Comparison of ENCODE assay signal across 22 mouse cellular contexts in the genomic region with DNA sequence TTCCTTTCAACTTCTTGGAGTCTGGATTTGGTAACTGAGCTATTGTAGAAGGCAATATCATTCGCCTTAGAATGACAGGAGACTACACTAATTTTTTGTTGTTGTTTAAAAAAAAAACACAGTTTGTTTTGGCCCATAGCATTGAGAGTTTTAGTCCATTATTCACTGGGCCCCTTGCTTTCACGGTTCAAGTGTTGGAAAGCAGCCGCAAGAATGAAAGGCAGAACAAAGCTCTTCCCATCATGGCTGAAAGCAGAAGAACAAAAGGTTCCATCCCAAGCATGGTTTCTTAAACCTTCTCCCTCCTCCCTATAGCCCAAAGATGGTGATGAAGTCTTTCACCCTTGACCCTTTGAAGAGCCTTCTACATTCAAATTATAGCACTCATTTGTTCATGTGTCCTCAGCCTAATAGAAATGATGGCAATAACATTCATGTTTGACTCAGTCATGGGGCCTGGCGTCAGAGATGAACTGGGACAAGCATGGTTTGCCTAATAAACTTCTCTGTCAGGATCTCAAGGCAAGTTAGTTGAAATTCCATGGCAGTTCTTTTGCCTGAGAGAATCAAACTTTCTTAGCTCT.
DNase-seq lines count a peak whose midpoint lies in the region; ATAC-seq lines count a peak whose summit lies in the region.
"Had no signal": no experiment of that assay in that cellular context is flagged by ENCODE, and none has a peak within 500 bp of the region (broad histone marks: within the 10 kb centered on the region; RNA-seq: fewer than 3 reads in every experiment).

No protein-coding gene starts in this region.

- 46% methylated on average over 4 of the region's 4 CpGs for WGBS in forebrain, embryonic 10.5 days
- 19% methylated on average over 4 of the region's 4 CpGs for WGBS in forebrain, embryonic 16.5 days
- WGBS in neural tube, embryonic 11.5 days = 48% methylated on average over 4 of the region's 4 CpGs
- WGBS in intestine, embryonic 15.5 days = 86% methylated on average over 4 of the region's 4 CpGs

- peak overlapping the region; percentile 52; the same call in 1 of the 2 replicates for H3K27ac ChIP-seq in forebrain, embryonic 10.5 days
- no peak overlapping the region for H3K27ac ChIP-seq in forebrain, embryonic 16.5 days (ENCODE audit: low read length)
- no peak overlapping the region for H3K27ac ChIP-seq in neural tube, embryonic 11.5 days (ENCODE audit: low read depth, low read length)
- no peak overlapping the region for H3K27ac ChIP-seq in intestine, embryonic 15.5 days
- H3K27ac ChIP-seq: embryonic facial prominence, embryonic 13.5 days; forebrain, embryonic 15.5 days; heart, adult 2 months; heart, embryonic 15.5 days; hindbrain, embryonic 14.5 days had no signal

- H3K27me3 ChIP-seq in forebrain, embryonic 10.5 days (ENCODE audit: poor library complexity, severe bottlenecking) = 0 out of 2 replicates have a peak, but pooled peaks cover 4% of the 10 kb centered on the region
- no peaks in the 10 kb centered on the region for H3K27me3 ChIP-seq in forebrain, embryonic 16.5 days (replicated peaks; ENCODE audit: control insufficient read depth, insufficient read depth, low read length)
- no peaks in the 10 kb centered on the region for H3K27me3 ChIP-seq in neural tube, embryonic 11.5 days (ENCODE audit: control insufficient read depth, insufficient read depth, low read length)
- H3K27me3 ChIP-seq in intestine, embryonic 15.5 days (replicated peaks) = no peaks in the 10 kb centered on the region
- H3K27me3 ChIP-seq: embryonic facial prominence, embryonic 13.5 days; forebrain, embryonic 15.5 days; heart, embryonic 15.5 days had no signal

- peaks cover 14% of the 10 kb centered on the region for H3K4me1 ChIP-seq in forebrain, embryonic 10.5 days
- no peaks in the 10 kb centered on the region for H3K4me1 ChIP-seq in forebrain, embryonic 16.5 days (replicated peaks; ENCODE audit: control insufficient read depth, insufficient read depth, low read length)
- no peaks in the 10 kb centered on the region for H3K4me1 ChIP-seq in neural tube, embryonic 11.5 days (ENCODE audit: control insufficient read depth, insufficient read depth, low read length)
- no peaks in the 10 kb centered on the region for H3K4me1 ChIP-seq in intestine, embryonic 15.5 days (replicated peaks)
- H3K4me1 ChIP-seq: embryonic facial prominence, embryonic 13.5 days; forebrain, embryonic 15.5 days; heart, embryonic 15.5 days had no signal

- H3K36me3 ChIP-seq in forebrain, embryonic 10.5 days (replicated peaks) = no peaks in the 10 kb centered on the region
- H3K36me3 ChIP-seq in forebrain, embryonic 16.5 days (ENCODE audit: control insufficient read depth, insufficient read depth) = no peaks in the 10 kb centered on the region
- no peaks in the 10 kb centered on the region for H3K36me3 ChIP-seq in neural tube, embryonic 11.5 days (ENCODE audit: control insufficient read depth, insufficient read depth, low read length)
- H3K36me3 ChIP-seq in intestine, embryonic 15.5 days = no peaks in the 10 kb centered on the region
- H3K36me3 ChIP-seq: embryonic facial prominence, embryonic 13.5 days; forebrain, embryonic 15.5 days; G1E; heart, embryonic 15.5 days had no signal

- DNase-seq in forebrain, embryonic 10.5 days (ENCODE audit: extremely low spot score, low spot score) = no peak
- DNase-seq in neural tube, embryonic 11.5 days (ENCODE audit: low spot score) = no peak
- DNase-seq in neural tube, embryonic 10.5 days (ENCODE audit: extremely low spot score, low spot score) = no peak
- peak; percentile 47 for DNase-seq in mesoderm, embryonic 11.5 days (ENCODE audit: low read depth, low spot score)
- no peak for DNase-seq in lung, adult 18-20 months
- DNase-seq: adrenal gland, postnatal 14 days; B cell, adult 2 months; cerebellum, adult 18-20 months; cerebellum, adult 9-11 months; cerebellum, postnatal 36 days; gastrocnemius, postnatal 10 days; heart, adult 2 months; heart, postnatal 14 days had no signal

- no peak overlapping the region for H3K4me3 ChIP-seq in forebrain, embryonic 10.5 days
- H3K4me3 ChIP-seq in forebrain, embryonic 16.5 days (replicated peaks; ENCODE audit: low read length) = no peak overlapping the region
- no peak overlapping the region for H3K4me3 ChIP-seq in neural tube, embryonic 11.5 days (ENCODE audit: low read depth, low read length)
- no peak overlapping the region for H3K4me3 ChIP-seq in intestine, embryonic 15.5 days (replicated peaks)
- H3K4me3 ChIP-seq: embryonic facial prominence, embryonic 13.5 days; forebrain, embryonic 15.5 days; heart, adult 2 months; heart, embryonic 15.5 days had no signal

- no peak for ATAC-seq in forebrain, embryonic 16.5 days
- ATAC-seq in neural tube, embryonic 11.5 days (ENCODE audit: insufficient read depth, low FRiP score, low TSS enrichment) = peak; percentile 45; the same call in 1 of the 2 replicates
- no peak for ATAC-seq in intestine, embryonic 15.5 days
- ATAC-seq: CD4-positive, CD25-positive, alpha-beta regulatory T cell, adult 4 months; forebrain, embryonic 15.5 days had no signal

- H3K4me2 ChIP-seq in forebrain, embryonic 16.5 days (ENCODE audit: low read length) = no peak overlapping the region
- H3K4me2 ChIP-seq in neural tube, embryonic 11.5 days (ENCODE audit: low read depth) = no peak overlapping the region
- H3K4me2 ChIP-seq in intestine, embryonic 15.5 days (replicated peaks) = no peak overlapping the region
- H3K4me2 ChIP-seq: embryonic facial prominence, embryonic 13.5 days; forebrain, embryonic 15.5 days; heart, embryonic 11.5 days; heart, embryonic 15.5 days; hindbrain, embryonic 14.5 days had no signal

- no peaks in the 10 kb centered on the region for H3K9me3 ChIP-seq in forebrain, embryonic 10.5 days
- no peaks in the 10 kb centered on the region for H3K9me3 ChIP-seq in forebrain, embryonic 16.5 days (ENCODE audit: control insufficient read depth, low read length)
- H3K9me3 ChIP-seq in neural tube, embryonic 11.5 days (ENCODE audit: control insufficient read depth, low read length) = no peaks in the 10 kb centered on the region
- no peaks in the 10 kb centered on the region for H3K9me3 ChIP-seq in intestine, embryonic 15.5 days
- H3K9me3 ChIP-seq: embryonic facial prominence, embryonic 13.5 days; forebrain, embryonic 15.5 days; G1E; heart, embryonic 15.5 days had no signal

- H3K9ac ChIP-seq in forebrain, embryonic 16.5 days (replicated peaks; ENCODE audit: low read depth, low read length) = no peak overlapping the region
- H3K9ac ChIP-seq in neural tube, embryonic 11.5 days (ENCODE audit: low read length) = no peak overlapping the region
- no peak overlapping the region for H3K9ac ChIP-seq in intestine, embryonic 15.5 days
- H3K9ac ChIP-seq: embryonic facial prominence, embryonic 13.5 days; forebrain, embryonic 15.5 days; heart, embryonic 15.5 days; hindbrain, embryonic 14.5 days had no signal
